Mouse (Mus musculus) MEL (cell line): ENCODE data around the gene Gm11060. TPM values are rescaled to one million over a fixed set of nuclear protein-coding genes. Genes with fewer than 3 reads are reported as not detected.

ENCODE experiments used
- DNase-seq: peaks from one replicate; pipeline ENCODE4 v3.0.0; 2011; ENCODE audit warnings: low read depth, low spot score
- H3K27ac ChIP-seq: 2 replicates; pipeline ENCODE4 v1.5.1; 2012; ENCODE audit warnings: low read depth, mild to moderate bottlenecking, control low read depth, low read length, moderate library complexity; ENCODE audit not compliant: control insufficient read depth
- H3K27me3 ChIP-seq, 2 experiments: fragments of 150-350 bp in 1 of 2; sonication (generic) in 1 of 2; 2 replicates each; pipeline ENCODE4 v1.6.1; 2012; ENCODE audit warnings: low read length in 2 of 2, mild to moderate bottlenecking in 2 of 2, improper control_type of control experiment in 1 of 2, moderate library complexity in 1 of 2; ENCODE audit not compliant: insufficient read depth in 2 of 2, control insufficient read depth in 1 of 2
- H3K36me3 ChIP-seq, 2 experiments: 2 replicates each; pipeline ENCODE4 v1.6.1; 2012 to 2014; ENCODE audit warnings: low read length in 2 of 2, improper control_type of control experiment in 1 of 2, inconsistent platforms in 1 of 2, mild to moderate bottlenecking in 1 of 2; ENCODE audit not compliant: insufficient read depth in 2 of 2, control insufficient read depth in 1 of 2
- H3K4me1 ChIP-seq, 2 experiments: fragments of 150-350 bp in 1 of 2; sonication (generic) in 1 of 2; 2 replicates each; pipeline ENCODE4 v1.6.1; 2012; ENCODE audit warnings: low read length in 2 of 2, improper control_type of control experiment in 1 of 2, mild to moderate bottlenecking in 1 of 2; ENCODE audit not compliant: insufficient read depth in 2 of 2, control insufficient read depth in 1 of 2
- H3K4me3 ChIP-seq, 2 experiments: fragments of 150-350 bp in 1 of 2; sonication (generic) in 1 of 2; 2 replicates each; pipeline ENCODE4 v1.5.1; 2012; ENCODE audit warnings: low read depth in 2 of 2, low read length in 2 of 2, mild to moderate bottlenecking in 2 of 2, moderate library complexity in 2 of 2, control low read depth in 1 of 2, improper control_type of control experiment in 1 of 2; ENCODE audit not compliant: control insufficient read depth in 1 of 2, insufficient read depth in 1 of 2
- H3K79me2 ChIP-seq: 2 replicates; pipeline ENCODE4 v1.6.1; 2012; ENCODE audit warnings: mild to moderate bottlenecking, low read length, moderate library complexity; ENCODE audit not compliant: control insufficient read depth, poor library complexity, insufficient read depth
- H3K9ac ChIP-seq: 2 replicates; pipeline ENCODE4 v1.6.1; 2012; ENCODE audit warnings: low read depth, mild to moderate bottlenecking, control low read depth, low read length, moderate library complexity; ENCODE audit not compliant: control insufficient read depth, poor library complexity, severe bottlenecking
- H3K9me3 ChIP-seq: fragments of 150-350 bp; sonication (generic); replicated peaks from 2 replicates; pipeline ENCODE4 v1.6.1; 2012; ENCODE audit warnings: mild to moderate bottlenecking, low read length, improper control_type of control experiment, moderate library complexity; ENCODE audit not compliant: insufficient read depth
- BHLHE40 ChIP-seq: IDR thresholded peaks from 2 replicates; pipeline ENCODE4 v1.6.1; 2012; ENCODE audit warnings: low read depth, mild to moderate bottlenecking, inconsistent platforms, low read length, improper control_type of control experiment, borderline replicate concordance
- CHD1 ChIP-seq: IDR thresholded peaks from 2 replicates; pipeline ENCODE4 v1.6.1; 2012; ENCODE audit warnings: low read depth, mild to moderate bottlenecking, inconsistent platforms, low read length, improper control_type of control experiment
- CTCF ChIP-seq, 3 experiments: IDR thresholded peaks in 2 of 3; conservative IDR thresholded peaks in 1 of 3; 2 replicates each; pipeline ENCODE4 v1.5.1; 2011 to 2012; ENCODE audit warnings: low read length in 3 of 3, low read depth in 2 of 3, mild to moderate bottlenecking in 2 of 3, improper control_type of control experiment in 1 of 3, inconsistent platforms in 1 of 3, mixed read lengths in 1 of 3, moderate library complexity in 1 of 3; ENCODE audit not compliant: control insufficient read depth in 1 of 3, insufficient read depth in 1 of 3, poor library complexity in 1 of 3, severe bottlenecking in 1 of 3
- ELF1 ChIP-seq: IDR thresholded peaks from 2 replicates; pipeline ENCODE4 v1.6.1; 2014; ENCODE audit warnings: low read depth, mild to moderate bottlenecking, inconsistent platforms, low read length, improper control_type of control experiment, moderate library complexity
- ETS1 ChIP-seq: IDR thresholded peaks from 2 replicates; pipeline ENCODE4 v1.6.1; 2012; ENCODE audit warnings: low read depth, mild to moderate bottlenecking, inconsistent platforms, low read length, improper control_type of control experiment, moderate library complexity
- GABPA ChIP-seq: IDR thresholded peaks from 2 replicates; pipeline ENCODE4 v1.6.1; 2012; ENCODE audit warnings: low read depth, mild to moderate bottlenecking, inconsistent platforms, low read length, improper control_type of control experiment, moderate library complexity
- GATA1 ChIP-seq: IDR thresholded peaks from 2 replicates; pipeline ENCODE4 v1.6.1; 2011; ENCODE audit warnings: low read depth, low read length, improper control_type of control experiment
- MAFK ChIP-seq: IDR thresholded peaks from 2 replicates; pipeline ENCODE4 v1.6.1; 2011; ENCODE audit warnings: low read depth, mild to moderate bottlenecking, low read length, improper control_type of control experiment, borderline replicate concordance
- MAX ChIP-seq: IDR thresholded peaks from 2 replicates; pipeline ENCODE4 v1.6.1; 2011; ENCODE audit warnings: low read length, improper control_type of control experiment
- MAZ ChIP-seq: IDR thresholded peaks from 2 replicates; pipeline ENCODE4 v1.6.1; 2012; ENCODE audit warnings: low read depth, mild to moderate bottlenecking, inconsistent platforms, low read length, improper control_type of control experiment
- MEF2A ChIP-seq: IDR thresholded peaks from 2 replicates; pipeline ENCODE4 v1.6.1; 2014; ENCODE audit warnings: low read depth, mild to moderate bottlenecking, inconsistent platforms, low read length, improper control_type of control experiment; ENCODE audit not compliant: poor library complexity, insufficient replicate concordance, severe bottlenecking; ENCODE audit errors: extremely low read depth
- MYB ChIP-seq: IDR thresholded peaks from 2 replicates; pipeline ENCODE4 v1.6.1; 2011; ENCODE audit warnings: mild to moderate bottlenecking, low read depth, low read length, improper control_type of control experiment
- POLR2A ChIP-seq, 2 experiments: IDR thresholded peaks; 2 replicates each; pipeline ENCODE4 v1.6.1; 2011 to 2012; ENCODE audit warnings: low read length in 2 of 2, mild to moderate bottlenecking in 2 of 2, control low read depth in 1 of 2, improper control_type of control experiment in 1 of 2, low read depth in 1 of 2, moderate library complexity in 1 of 2; ENCODE audit not compliant: control insufficient read depth in 1 of 2, insufficient read depth in 1 of 2, poor library complexity in 1 of 2
- POLR2AphosphoS2 ChIP-seq: IDR thresholded peaks from 2 replicates; pipeline ENCODE4 v1.6.1; 2011; ENCODE audit warnings: low read length, improper control_type of control experiment
- TAL1 ChIP-seq: IDR thresholded peaks from 2 replicates; pipeline ENCODE4 v1.6.1; 2012; ENCODE audit warnings: mild to moderate bottlenecking, inconsistent platforms, low read length, moderate library complexity, mixed read lengths
- TBP ChIP-seq: IDR thresholded peaks from 2 replicates; pipeline ENCODE4 v1.8.0; 2011; ENCODE audit warnings: low read depth, low read length, improper control_type of control experiment
- TCF12 ChIP-seq: IDR thresholded peaks from 2 replicates; pipeline ENCODE4 v1.6.1; 2014; ENCODE audit warnings: low read depth, mild to moderate bottlenecking, inconsistent platforms, low read length, improper control_type of control experiment, moderate library complexity
- polyA plus RNA-seq, 2 experiments: library from polyadenylated mRNA; stranded (reverse) in 1 of 2; unstranded in 1 of 2; fragments of >175 nt in 1 of 2; fragments of >200 nt in 1 of 2; gene quantifications; 2 replicates each; pipeline versions ENCODE4 v1.2.1 to v1.2.4; 2012; ENCODE audit warnings: low replicate concordance in 2 of 2, low read depth in 1 of 2; ENCODE audit not compliant: insufficient read length in 2 of 2, insufficient read depth in 1 of 2, missing spikeins in 1 of 2
- total RNA-seq: library from RNA; depleted of rRNA; stranded (reverse); fragments of 300-350 nt; gene quantifications from 2 replicates; pipeline ENCODE4 v1.2.3, GENCODE M21; 2012

Gm11060 gene
- total and polyA plus RNA-seq, 3 experiments, result not detected

GRCm38 (mm10) chr2:105132933-105133795 lies 41.3 kb downstream of the Gm11060 start:
- no peaks in the 10 kb centered on the region for H3K79me2 ChIP-seq
- no peak for DNase-seq
- no peaks in the 10 kb centered on the region for H3K36me3 ChIP-seq
- H3K27ac ChIP-seq, result no peak overlapping the region
- no peak overlapping the region for H3K9ac ChIP-seq
- H3K9me3 ChIP-seq, result no peaks in the 10 kb centered on the region
- TF ChIP-seq MEF2A (no peak), CHD1 (no peak), ELF1 (no peak), TCF12 (no peak), CTCF (IDR thresholded peaks at IDR 0.05 in 2 of 3, conservative IDR thresholded peaks at IDR 0.05 in 1 of 3; ENCODE audit: control insufficient read depth in 1 of 3, insufficient read depth in 1 of 3, low read depth in 2 of 3, low read length in 3 of 3, poor library complexity in 1 of 3, severe bottlenecking in 1 of 3) (no peak), MAZ (no peak), BHLHE40 (no peak), MAX (no peak), GATA1 (no peak), GABPA (no peak), MAFK (no peak), TBP (no peak), TAL1 (no peak), POLR2A (IDR thresholded peaks at IDR 0.05; ENCODE audit: control insufficient read depth in 1 of 2, insufficient read depth in 1 of 2, low read depth in 1 of 2, low read length in 2 of 2, poor library complexity in 1 of 2) (no peak), ETS1 (no peak), MYB (no peak)
- H3K4me1 ChIP-seq, result no peaks in the 10 kb centered on the region
- H3K4me3 ChIP-seq, result no peak overlapping the region
- peaks cover 5 to 12% of the 10 kb centered on the region in 2 experiments for H3K27me3 ChIP-seq

- H3K36me3 ChIP-seq, result no peaks in the 10 kb centered on the region
- H3K27ac ChIP-seq, result no peak overlapping the region
- no peaks in the 10 kb centered on the region for H3K79me2 ChIP-seq
- no peak overlapping the region for H3K9ac ChIP-seq
- no peak overlapping the region for H3K4me3 ChIP-seq
- no peak for TF ChIP-seq POLR2AphosphoS2
- H3K4me1 ChIP-seq, result no peaks in the 10 kb centered on the region
- no peaks in the 10 kb centered on the region for H3K9me3 ChIP-seq
- H3K27me3 ChIP-seq, result peaks cover 7 to 14% of the 10 kb centered on the region in 2 experiments
- no peak for DNase-seq
Observed at GRCm38 (mm10) chr2:105134296-105134695, 42.5 kb downstream of the Gm11060 start.
